Mouse (Mus musculus) testis, adult 2 months (tissue): ENCODE data around the gene Ssu72. TPM values are rescaled to one million over a fixed set of nuclear protein-coding genes. Genes with fewer than 3 reads are reported as not detected.

Experiments
- H3K27ac ChIP-seq: fragments of 200-500 bp; 2 replicates; pipeline ENCODE4 v1.5.1; 2012; ENCODE audit warnings: low read depth, low read length; ENCODE audit not compliant: control insufficient read depth, insufficient read depth
- H3K27me3 ChIP-seq: fragments of 200-500 bp; 2 replicates; pipeline ENCODE4 v1.6.1; 2012; ENCODE audit warnings: mild to moderate bottlenecking, low read length, moderate library complexity; ENCODE audit not compliant: control insufficient read depth, insufficient read depth
- H3K36me3 ChIP-seq: fragments of 200-500 bp; 2 replicates; pipeline ENCODE4 v1.6.1; 2012; ENCODE audit warnings: mild to moderate bottlenecking, low read length; ENCODE audit not compliant: control insufficient read depth, insufficient read depth
- H3K4me1 ChIP-seq: fragments of 200-500 bp; 2 replicates; pipeline ENCODE4 v1.6.1; 2012; ENCODE audit warnings: low read length; ENCODE audit not compliant: control insufficient read depth, insufficient read depth
- H3K4me3 ChIP-seq: fragments of 200-500 bp; 2 replicates; pipeline ENCODE4 v1.5.1; 2012; ENCODE audit warnings: low read depth, mild to moderate bottlenecking, low read length, moderate library complexity, mixed read lengths; ENCODE audit not compliant: control insufficient read depth
- CTCF ChIP-seq: fragments of 200-500 bp; IDR thresholded peaks from 2 replicates; pipeline ENCODE4 v1.5.1; 2012; ENCODE audit warnings: low read depth, mild to moderate bottlenecking, inconsistent platforms, low read length, moderate library complexity; ENCODE audit not compliant: control insufficient read depth, insufficient read depth, insufficient replicate concordance
- POLR2A ChIP-seq: fragments of 200-500 bp; IDR thresholded peaks from 2 replicates; pipeline ENCODE4 v1.6.1; 2012; ENCODE audit warnings: low read depth, mild to moderate bottlenecking, inconsistent platforms, low read length, moderate library complexity; ENCODE audit not compliant: control insufficient read depth
- polyA plus RNA-seq: library from polyadenylated mRNA; depleted of rRNA; stranded (reverse); fragments of >200 nt; gene quantifications from 2 replicates; pipeline ENCODE4 v1.2.3, GENCODE M21; 2012

Ssu72 gene
- polyA plus RNA-seq, 1 experiment, result 34.6 TPM

DNA sequence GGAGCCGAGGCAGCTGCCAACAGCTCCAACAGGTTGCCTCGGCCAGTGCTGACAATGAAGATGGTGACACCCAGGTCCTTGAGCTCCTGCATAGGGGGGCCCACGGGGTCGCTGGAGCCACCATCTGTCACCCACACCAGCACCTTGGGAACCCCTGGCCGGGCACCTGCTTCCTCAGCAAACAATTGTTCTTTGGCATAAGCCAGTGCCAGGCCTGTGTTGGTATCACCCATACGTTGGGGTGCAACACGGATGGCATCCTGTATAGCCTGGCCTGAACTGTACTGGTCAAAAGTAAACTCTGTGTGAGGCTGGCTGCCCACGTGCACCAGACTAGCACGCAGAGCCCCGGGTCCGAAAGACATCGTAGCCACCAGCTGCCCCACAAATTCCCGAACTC lies 68.2 kb downstream of the Ssu72 start:
- Histone ChIP-seq H3K4me1 (peaks cover 39% of the 10 kb centered on the region), H3K27me3 (no peaks in the 10 kb centered on the region)

DNA sequence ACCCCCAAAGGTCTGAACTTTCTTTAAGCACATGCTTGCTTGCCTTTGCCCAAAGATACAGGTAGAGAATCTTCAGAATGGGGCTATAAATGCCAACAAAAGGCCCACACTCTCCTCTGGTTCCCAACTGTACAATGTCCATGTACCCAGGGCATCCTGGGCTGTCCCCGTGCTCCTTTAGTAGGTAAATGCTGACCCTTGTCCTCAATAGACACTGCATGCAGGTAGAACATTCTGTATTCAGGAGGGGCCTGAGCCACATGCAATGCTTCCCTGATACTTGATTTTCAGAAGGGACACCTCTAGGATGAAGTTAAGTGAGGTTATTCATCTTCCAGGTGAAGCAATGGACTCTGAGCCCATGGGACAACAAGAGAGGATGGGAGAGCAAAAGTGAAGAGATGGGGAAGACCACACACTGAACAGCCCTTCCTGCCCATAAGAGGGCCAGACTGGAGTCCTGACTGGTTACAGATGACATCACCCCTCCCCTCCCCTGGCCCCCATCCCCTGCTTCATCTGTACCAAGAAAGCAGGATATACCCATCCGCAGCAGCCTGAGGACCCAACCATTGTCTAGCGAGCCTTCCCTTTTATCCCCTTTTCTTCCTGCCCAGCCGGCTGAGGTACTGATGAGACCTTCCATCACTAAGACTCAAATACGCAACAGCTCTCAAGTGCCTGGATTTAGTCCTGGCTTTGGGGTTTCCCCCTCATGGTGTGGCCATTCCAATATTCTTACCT lies 68.9 kb downstream of the Ssu72 start:
- TF ChIP-seq POLR2A (no peak), CTCF (no peak)
- no peaks in the 10 kb centered on the region for H3K36me3 ChIP-seq
- H3K4me1 ChIP-seq, result peaks cover 39% of the 10 kb centered on the region
- H3K27ac ChIP-seq, result no peak overlapping the region
- H3K27me3 ChIP-seq, result no peaks in the 10 kb centered on the region
- H3K4me3 ChIP-seq, result peak overlapping the region; percentile 12

More for the DNA sequence above, 68.2 kb downstream of the Ssu72 start:
- H3K36me3 ChIP-seq, result no peaks in the 10 kb centered on the region
- no peak overlapping the region for H3K4me3 ChIP-seq
- TF ChIP-seq POLR2A (no peak), CTCF (no peak)
- no peak overlapping the region for H3K27ac ChIP-seq

DNA sequence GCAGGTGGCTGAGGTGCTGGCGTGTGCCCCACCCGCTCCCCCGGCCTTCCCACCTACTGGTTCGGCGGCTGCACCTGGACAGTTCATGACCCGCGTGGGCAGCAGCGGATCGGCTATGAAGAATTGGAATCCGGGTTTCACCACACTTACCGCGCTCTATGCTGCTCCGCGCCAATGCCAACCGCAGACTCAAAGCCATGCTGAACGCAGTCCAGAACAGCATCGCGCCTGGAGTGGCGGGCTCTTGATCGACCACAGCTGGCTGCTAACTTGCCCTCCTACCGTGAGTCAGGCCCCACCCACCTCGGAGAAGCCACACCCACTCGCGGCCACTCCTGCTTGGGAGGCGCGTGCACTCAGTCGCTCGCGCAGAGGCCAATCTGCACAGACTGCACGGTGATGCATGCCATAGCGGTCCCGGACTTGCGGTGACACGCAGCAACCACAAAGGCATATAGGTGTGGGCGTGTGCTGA lies 69.7 kb downstream of the Ssu72 start, which contains the start of gene Vwa1:
Gene Vwa1, minus strand, starts transcription at position 419 of the 475 bp plus-strand sequence.
- Histone ChIP-seq H3K36me3 (no peaks in the 10 kb centered on the region), H3K27me3 (no peaks in the 10 kb centered on the region), H3K4me3 (peak within 1 kb of the TSS; percentile 76), H3K27ac (peak within 1 kb of the TSS; percentile 85), H3K4me1 (peaks cover 37% of the 10 kb centered on the region)
- TF ChIP-seq POLR2A (peak; percentile 90), CTCF (no peak)

DNA sequence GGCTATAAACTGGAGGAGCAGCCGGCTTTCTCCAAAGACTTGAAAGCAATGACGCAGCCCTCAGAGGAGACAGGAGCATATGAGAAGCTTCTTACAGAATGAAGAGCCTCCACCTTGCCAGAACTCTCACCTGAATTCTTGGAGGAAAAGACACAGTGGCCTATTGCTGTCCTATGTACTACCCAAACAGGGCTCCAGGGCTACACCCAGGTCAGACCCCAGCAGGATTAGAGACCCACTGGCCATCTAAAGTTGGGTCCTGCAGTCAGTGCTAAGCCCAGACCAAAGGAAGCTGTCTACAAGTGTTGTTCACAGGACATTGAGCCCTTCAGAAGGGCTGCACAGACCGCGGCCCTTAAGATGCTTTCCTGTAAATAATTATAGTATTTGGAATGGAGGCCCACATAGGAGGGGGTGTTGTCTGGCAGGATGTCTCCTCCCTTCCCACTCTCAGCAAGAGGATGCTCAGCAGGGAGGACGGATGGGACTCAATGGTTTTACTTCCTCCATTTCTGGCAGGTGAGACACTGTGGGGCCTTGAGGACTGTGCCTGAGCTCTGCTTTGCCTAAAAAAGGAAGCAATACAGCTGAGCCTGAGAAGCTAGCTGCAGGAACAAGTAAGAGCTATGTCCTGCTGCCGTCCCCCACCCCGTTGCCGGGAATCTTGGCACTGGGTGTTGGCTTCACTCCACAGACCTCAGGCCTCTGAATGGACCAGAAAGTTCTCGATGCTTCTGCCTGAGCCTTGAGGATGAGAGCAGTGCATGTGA lies 70.6 kb downstream of the Ssu72 start:
- H3K4me1 ChIP-seq, result peaks cover 32% of the 10 kb centered on the region
- TF ChIP-seq CTCF, result no peak
- TF ChIP-seq POLR2A, result peak; percentile 30; the same call in 1 of the 2 replicates
- no peaks in the 10 kb centered on the region for H3K36me3 ChIP-seq
- peak overlapping the region; percentile 85 for H3K27ac ChIP-seq
- no peaks in the 10 kb centered on the region for H3K27me3 ChIP-seq
- no peak overlapping the region for H3K4me3 ChIP-seq

DNA sequence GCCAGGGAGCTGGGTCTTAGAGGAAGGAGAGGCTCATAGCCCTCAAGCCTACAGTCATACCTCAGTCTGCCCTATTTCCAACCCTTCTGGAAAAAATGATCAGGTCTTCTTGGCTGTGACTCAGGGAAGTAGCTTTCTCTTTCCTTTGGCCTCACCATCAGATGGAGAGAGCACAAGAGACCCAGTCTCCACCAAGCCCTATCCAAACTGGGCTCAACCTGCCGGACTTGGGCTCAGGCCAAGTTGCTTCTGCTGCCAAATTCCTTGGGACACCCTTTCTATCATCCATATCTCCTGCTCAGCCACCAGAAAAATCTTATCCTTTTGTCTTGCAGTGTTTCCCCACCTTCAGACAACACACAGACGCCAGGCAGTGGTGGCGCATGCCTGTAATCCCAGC lies 71.3 kb downstream of the Ssu72 start:
- TF ChIP-seq POLR2A (no peak), CTCF (no peak)
- Histone ChIP-seq H3K27me3 (no peaks in the 10 kb centered on the region), H3K27ac (peak overlapping the region; percentile 85), H3K36me3 (no peaks in the 10 kb centered on the region), H3K4me3 (no peak overlapping the region), H3K4me1 (peaks cover 26% of the 10 kb centered on the region)

DNA sequence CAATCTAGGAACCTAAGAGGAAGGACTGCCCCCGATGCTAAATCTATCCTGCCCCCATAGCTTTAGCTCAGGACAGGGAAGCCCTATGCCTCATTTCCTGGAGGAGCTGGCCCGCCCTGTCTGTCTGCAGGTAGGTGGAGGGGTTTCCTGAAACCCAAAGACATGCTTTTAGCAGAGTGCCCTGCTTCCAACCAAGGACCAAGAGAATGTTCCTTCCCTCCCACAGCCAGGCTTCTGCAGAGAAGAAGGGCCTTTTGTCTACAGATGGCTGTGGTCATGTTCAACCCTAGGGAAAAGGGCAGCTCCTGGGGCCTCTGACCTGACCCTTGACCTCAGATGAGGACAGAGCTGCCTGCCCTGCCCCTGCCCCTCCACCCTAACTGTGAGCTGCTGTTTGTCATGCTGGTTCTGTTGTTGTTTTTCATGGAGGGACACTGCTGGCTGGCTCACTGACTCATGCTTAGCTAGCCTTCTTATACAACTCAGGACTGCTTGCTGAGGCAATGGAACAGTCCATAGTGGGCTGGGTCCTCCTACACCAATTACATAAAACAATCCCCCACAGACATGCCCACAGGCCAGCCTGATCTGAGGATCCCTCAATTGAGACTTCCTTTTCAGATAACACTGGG lies 72.2 kb downstream of the Ssu72 start:
- Histone ChIP-seq H3K27me3 (no peaks in the 10 kb centered on the region), H3K4me3 (no peak overlapping the region), H3K4me1 (peaks cover 29% of the 10 kb centered on the region), H3K36me3 (no peaks in the 10 kb centered on the region), H3K27ac (peak overlapping the region; percentile 71)
- TF ChIP-seq POLR2A (no peak), CTCF (no peak)

DNA sequence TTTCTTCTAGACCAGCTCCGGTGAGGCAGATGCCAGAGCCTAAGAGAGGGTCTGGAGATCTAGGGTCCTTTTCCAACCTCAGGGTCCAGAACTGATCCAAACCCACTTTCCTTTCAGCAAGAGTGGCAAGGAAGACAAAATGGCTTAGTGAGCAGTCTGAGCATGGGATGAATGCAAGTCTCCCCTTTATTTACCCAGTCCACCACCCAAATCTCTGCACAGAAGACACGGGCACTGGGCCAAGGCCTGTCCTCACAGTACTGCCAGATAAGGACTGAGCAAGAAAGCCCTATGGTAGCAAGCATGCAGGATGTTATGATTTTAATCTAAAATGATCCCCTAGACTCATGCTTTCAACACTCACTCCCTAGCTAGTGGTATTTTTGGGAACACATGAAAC lies 73.2 kb downstream of the Ssu72 start:
- H3K4me1 ChIP-seq, result peaks cover 29% of the 10 kb centered on the region
- no peak overlapping the region for H3K4me3 ChIP-seq
- TF ChIP-seq POLR2A (no peak), CTCF (no peak)
- H3K36me3 ChIP-seq, result no peaks in the 10 kb centered on the region
- no peaks in the 10 kb centered on the region for H3K27me3 ChIP-seq
- H3K27ac ChIP-seq, result peak overlapping the region; percentile 50; the same call in 1 of the 2 replicates
